ENCODE assay signal across 24 mouse cellular contexts in the genomic region with DNA sequence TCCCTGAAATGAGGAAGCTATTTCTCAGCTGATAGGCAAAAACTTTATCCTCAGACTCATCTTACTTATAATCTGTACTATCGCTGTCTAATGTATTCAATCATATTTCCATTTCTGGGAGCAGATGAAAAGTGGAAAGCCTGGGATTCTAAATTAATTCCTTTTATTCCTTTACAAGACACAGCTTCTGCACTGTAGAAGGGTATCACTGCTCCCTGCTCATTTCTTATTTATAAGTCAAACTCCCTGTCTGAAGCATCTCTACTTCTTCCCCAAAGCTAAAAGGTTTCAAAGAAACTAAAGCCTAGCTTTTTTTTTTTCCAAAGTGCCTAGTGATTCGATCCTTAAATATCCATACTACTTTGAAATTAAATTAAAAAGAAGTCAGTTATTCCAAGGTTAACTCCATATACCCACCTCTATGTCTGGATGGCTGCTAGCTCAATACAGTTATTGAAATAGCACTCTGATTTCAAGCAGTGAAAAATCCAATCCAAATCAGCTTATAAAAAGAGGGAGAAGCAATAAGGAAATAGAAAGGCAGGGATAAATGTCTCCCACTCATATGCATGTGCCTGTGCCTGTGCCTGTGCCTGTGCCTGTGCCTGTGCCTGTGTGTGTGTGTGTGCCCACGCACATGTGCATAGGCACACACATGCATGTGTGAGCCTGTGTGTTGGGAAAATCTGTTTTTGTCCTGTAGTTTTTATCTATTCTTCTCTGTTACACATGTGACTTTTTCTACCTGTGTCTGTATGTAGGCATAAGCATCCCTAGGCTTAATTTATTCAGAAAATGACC.
"Had no signal": no experiment of that assay in that cellular context is flagged by ENCODE, and none has a peak within 500 bp of the region (broad histone marks: within the 10 kb centered on the region; RNA-seq: fewer than 3 reads in every experiment).

No protein-coding gene starts in this region.

- H3K9me3 ChIP-seq: heart, embryonic 13.5 days; heart, embryonic 15.5 days; hindbrain, embryonic 13.5 days; hindbrain, embryonic 15.5 days; kidney, embryonic 15.5 days; limb, embryonic 13.5 days; limb, embryonic 15.5 days had no signal

- H3K4me2 ChIP-seq: heart, embryonic 11.5 days; heart, embryonic 13.5 days; heart, embryonic 15.5 days; hindbrain, embryonic 13.5 days; hindbrain, embryonic 15.5 days; kidney, embryonic 15.5 days; limb, embryonic 13.5 days; limb, embryonic 15.5 days had no signal

- H3K4me1 ChIP-seq: heart, embryonic 13.5 days; heart, embryonic 15.5 days; hindbrain, embryonic 13.5 days; hindbrain, embryonic 15.5 days; kidney, embryonic 15.5 days; limb, embryonic 13.5 days; limb, embryonic 15.5 days had no signal

- H3K36me3 ChIP-seq: heart, embryonic 13.5 days; heart, embryonic 15.5 days; hindbrain, embryonic 13.5 days; hindbrain, embryonic 15.5 days; kidney, embryonic 15.5 days; limb, embryonic 13.5 days; limb, embryonic 15.5 days had no signal

- H3K9ac ChIP-seq: heart, embryonic 13.5 days; heart, embryonic 15.5 days; hindbrain, embryonic 13.5 days; hindbrain, embryonic 15.5 days; kidney, embryonic 15.5 days; limb, embryonic 13.5 days; limb, embryonic 15.5 days had no signal

- ATAC-seq: hindbrain, postnatal 0 days; intestine, embryonic 16.5 days had no signal

- H3K4me3 ChIP-seq: heart, adult 2 months; heart, embryonic 13.5 days; heart, embryonic 15.5 days; hindbrain, embryonic 13.5 days; hindbrain, embryonic 15.5 days; kidney, embryonic 15.5 days; layer of hippocampus, adult 2 months; left cerebral cortex, adult 2 months; limb, embryonic 13.5 days; limb, embryonic 15.5 days had no signal

- H3K27me3 ChIP-seq: heart, embryonic 13.5 days; heart, embryonic 15.5 days; hindbrain, embryonic 13.5 days; hindbrain, embryonic 15.5 days; kidney, embryonic 15.5 days; limb, embryonic 13.5 days; limb, embryonic 15.5 days had no signal

- H3K27ac ChIP-seq: heart, adult 2 months; heart, embryonic 13.5 days; heart, embryonic 15.5 days; hindbrain, embryonic 13.5 days; hindbrain, embryonic 15.5 days; hindbrain, postnatal 0 days; kidney, embryonic 15.5 days; kidney, postnatal 0 days; layer of hippocampus, adult 2 months; left cerebral cortex, adult 2 months; limb, embryonic 13.5 days; limb, embryonic 15.5 days had no signal

- DNase-seq: gastrocnemius, postnatal 14 days; gastrocnemius, postnatal 36 days; heart, adult 11 months; heart, adult 2 months; heart, postnatal 14 days; heart, postnatal 36 days; kidney, adult 11 months; kidney, adult 2 months; kidney, adult 9 months; kidney, postnatal 14 days; kidney, postnatal 36 days had no signal
